Mouse (Mus musculus) left cerebral cortex, adult 2 months (tissue): Measurements from ENCODE around the gene Pcare. TPM values are rescaled to one million over a fixed set of nuclear protein-coding genes. Genes with fewer than 3 reads are reported as not detected.
A peak's percentile ranks its signal among the peaks of the same experiment; 100 is the strongest.

Experiments
- DNase-seq, 2 experiments: peaks; one replicate each; pipeline ENCODE4 v3.0.0; 2021 to 2022; ENCODE audit warnings: low spot score in 2 of 2, mixed read lengths in 1 of 2; ENCODE audit errors: extremely low spot score in 1 of 2
- H3K27ac ChIP-seq: fragments of 200-600 bp; 2 replicates; pipeline ENCODE4 v1.8.1; 2022
- H3K4me3 ChIP-seq: fragments of 200-600 bp; 2 replicates; pipeline ENCODE4 v1.8.1; 2022
- CTCF ChIP-seq: fragments of 200-600 bp; IDR thresholded peaks from 2 replicates; pipeline ENCODE4 v1.8.1; 2022; ENCODE audit warnings: antibody characterized with exemption, mild to moderate bottlenecking, moderate library complexity
- intact Hi-C: fragments of 180-260 bp; cut with DNase I; formaldehyde crosslinking; loops from one replicate; pipeline ENCODE4 v1.15.1; 2025
- total RNA-seq, 2 experiments: library from RNA; stranded (reverse); gene quantifications; 2 replicates each; pipeline ENCODE4 v1.2.3; 2021

Pcare gene
- total RNA-seq, 2 experiments from 2014 or later: 0.32 to 0.33 TPM

DNA sequence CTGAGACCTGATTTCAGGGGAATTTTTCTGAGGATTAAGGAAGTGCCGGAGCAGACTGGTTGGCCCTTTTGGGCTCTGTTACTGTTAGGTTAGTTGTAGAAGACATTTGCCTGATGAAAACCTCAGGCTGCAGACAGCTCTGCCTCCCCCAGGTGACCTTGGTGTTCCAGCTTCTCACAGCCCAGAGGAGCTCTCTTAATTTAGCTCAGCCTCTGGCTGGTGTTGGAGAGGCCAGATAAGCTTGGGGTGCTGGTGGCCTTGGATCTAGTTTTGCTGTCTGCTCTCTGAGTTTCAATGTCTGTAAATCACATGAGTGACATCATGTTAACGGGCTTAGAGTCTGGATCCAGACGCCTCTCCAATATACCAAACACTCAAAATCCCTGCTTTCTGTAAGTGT is 31.7 kb downstream of the Pcare start:
- no peak for DNase-seq
- Histone ChIP-seq H3K4me3 (no peak overlapping the region), H3K27ac (no peak overlapping the region)
- intact Hi-C loops: no loop called here
- TF ChIP-seq CTCF: no peak

DNA sequence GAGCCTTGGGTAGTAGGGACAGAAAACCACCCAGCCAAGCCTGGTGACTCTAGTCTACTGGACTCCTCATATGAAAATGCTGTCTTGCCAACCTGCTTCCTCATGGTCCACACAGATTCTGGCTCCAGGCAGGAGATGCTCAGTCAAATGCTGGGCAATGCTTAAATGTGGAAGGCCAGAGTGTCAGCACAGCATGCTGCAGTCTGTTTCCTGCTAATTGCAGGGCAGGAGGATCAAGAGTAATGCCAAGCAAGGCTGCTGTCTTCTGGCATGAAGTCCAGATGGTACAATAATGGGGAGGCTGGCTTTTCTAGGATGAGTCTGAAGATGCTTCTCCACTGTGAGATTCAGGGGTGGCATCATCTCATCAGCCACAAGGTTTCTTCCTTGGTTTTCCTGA is 32.3 kb downstream of the Pcare start:
- intact Hi-C loops: no loop called here
- TF ChIP-seq CTCF: no peak
- DNase-seq: no peak
- no peak overlapping the region for H3K4me3 ChIP-seq
- H3K27ac ChIP-seq: no peak overlapping the region

DNA sequence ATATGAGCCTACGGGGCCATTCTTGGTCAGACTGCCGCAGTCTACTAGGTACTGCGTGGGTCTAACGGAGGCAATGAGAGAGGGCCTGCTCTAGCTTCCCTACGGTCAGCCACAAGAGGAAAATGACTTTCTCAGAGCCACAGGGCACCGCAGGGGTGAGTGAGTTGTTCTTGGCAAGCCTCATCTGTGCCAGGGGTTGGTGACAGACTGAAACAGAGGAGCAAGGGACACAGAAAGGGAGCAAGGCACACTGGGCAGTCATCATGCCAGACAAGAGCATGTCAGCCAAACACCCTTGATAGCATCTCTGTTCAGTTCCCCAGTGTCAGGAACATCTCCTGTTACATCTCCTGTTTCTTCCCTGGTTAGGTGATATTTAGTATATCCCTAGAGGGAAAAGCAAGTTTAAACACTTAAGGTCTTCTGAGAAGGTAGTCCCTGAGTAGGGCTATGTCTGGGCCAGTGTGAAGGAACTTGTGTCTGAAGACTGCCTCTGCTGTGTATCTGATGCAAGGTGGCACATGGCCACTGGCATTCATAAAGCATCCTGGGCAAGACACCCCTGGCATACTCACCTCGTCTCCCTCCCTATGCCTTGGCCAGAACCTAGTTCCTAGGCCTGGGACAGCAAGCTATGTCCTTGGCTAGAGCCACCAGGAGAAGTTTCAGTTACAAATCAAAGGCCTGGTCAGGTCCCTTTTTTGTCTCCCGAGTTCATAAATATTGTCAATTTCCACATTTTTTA is 34.6 kb downstream of the Pcare start:
- DNase-seq: no peak
- Histone ChIP-seq H3K4me3 (no peak overlapping the region), H3K27ac (no peak overlapping the region)
- intact Hi-C loops: no loop called here
- no peak for TF ChIP-seq CTCF

DNA sequence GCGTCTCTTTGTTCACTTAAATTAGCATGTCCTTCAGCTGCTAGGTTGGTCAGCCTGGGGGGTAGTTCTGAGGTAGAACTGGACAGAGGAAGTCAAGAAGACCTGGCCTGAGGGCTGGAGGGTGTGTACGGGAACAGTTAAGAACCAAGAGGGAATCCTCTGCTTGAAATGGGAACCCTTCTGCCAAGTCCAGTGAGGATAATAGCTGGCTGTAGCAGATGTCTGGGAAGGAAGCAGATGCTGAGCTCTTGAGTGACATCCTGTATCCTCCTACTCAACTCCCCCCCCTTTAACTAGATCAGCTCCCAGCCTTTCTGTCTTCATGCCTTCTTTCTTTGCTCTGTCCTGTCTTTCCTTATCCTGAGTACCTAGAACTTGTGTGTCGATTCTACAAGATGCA is 37.7 kb downstream of the Pcare start:
- intact Hi-C loops: loop anchor here (2.0 kb wide), 1 partner anchor 22 kb away; no protein-coding TSS in a partner anchor
- no peak for TF ChIP-seq CTCF
- peak in 1 of 2 experiments; percentile 32 for DNase-seq
- Histone ChIP-seq H3K4me3 (no peak overlapping the region), H3K27ac (no peak overlapping the region)

DNA sequence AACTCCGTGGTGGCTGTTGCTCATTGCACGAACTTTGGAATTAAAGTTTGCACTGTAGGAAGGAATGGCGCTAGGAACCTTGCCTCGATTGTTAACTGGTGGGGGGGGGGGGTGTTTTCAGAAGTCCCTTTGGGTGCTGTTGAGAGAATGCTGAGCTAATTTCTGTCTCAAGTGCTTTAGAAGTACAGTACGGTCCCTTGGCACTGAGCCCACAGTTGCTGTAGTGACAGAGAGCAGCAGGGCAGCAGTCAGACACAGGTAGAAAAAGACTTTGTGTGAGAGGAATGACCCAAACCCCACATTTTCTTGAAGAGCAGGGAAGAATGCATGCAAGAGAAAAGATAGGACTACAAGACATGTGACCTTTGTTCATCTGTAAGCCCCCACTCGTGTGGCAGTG is 40.4 kb downstream of the Pcare start:
- intact Hi-C loops: no loop called here
- DNase-seq: no peak
- no peak for TF ChIP-seq CTCF
- no peak overlapping the region for H3K27ac ChIP-seq
- no peak overlapping the region for H3K4me3 ChIP-seq

DNA sequence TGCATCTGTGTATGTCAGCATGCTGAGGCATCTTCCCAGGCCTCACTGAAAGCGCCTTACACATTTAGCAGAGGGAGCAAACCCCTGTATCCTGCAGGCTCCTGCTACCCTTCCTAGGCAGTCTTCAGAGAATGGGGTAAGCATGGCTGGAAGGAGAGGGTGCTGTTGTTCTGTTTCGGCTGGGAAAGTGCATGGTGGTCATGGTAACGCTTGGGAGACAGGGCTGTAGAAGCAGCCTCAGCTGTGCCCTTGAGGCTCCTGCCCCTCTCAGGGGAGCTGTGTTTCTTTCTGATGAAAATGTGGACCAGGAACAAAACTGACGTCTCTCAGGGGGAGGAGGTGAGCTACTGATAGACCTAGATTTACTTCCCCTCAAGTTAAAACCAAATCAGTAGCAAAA is 45.0 kb downstream of the Pcare start:
- intact Hi-C loops: no loop called here
- Histone ChIP-seq H3K27ac (no peak overlapping the region), H3K4me3 (no peak overlapping the region)
- no peak for DNase-seq
- TF ChIP-seq CTCF: no peak

DNA sequence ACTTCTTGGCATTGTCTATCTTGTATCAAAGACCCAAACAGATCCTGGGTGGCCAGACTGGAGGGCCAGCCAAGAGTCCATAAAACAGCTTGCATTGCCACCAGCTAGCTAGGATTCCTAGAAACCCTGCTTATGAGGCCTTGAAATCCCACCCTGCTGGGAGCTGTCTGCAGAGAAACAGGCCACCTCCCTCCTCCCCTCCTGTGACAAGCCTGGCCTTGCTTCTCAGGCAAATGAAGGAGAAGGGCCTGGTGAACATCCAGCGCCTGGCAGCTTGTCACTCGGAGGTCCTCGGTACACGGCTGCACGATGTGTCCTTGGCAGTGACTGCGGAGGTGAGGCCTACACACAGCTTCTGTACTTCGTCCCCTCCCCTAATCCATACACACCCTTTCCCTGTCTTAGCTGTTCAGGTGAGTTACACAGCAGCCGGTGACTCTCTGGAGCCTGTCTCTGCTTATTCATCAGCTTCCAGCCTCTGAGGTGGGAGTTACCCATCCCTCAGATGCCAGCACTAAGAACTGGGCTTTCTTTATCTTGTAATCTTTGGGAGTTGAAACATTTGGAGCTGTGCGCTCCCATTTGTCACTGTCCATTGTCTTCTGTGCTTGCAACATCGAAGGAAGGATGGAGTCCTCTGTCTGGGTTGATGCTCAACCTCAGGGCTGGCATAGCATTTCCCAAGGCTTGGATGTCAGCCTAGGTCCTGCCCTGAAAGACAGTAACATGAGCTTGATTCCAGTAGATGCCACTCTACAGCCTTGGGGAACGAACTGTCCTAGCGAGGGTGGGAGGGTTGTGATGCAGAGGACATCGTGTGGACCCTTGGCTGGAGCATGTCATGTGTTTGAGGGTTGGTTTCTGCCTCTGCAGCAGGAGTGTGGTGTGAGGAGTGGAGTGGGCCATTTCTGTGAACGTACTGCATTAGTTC is 46.9 kb downstream of the Pcare start:
- TF ChIP-seq CTCF: no peak
- no peak for DNase-seq
- Histone ChIP-seq H3K27ac (no peak overlapping the region), H3K4me3 (no peak overlapping the region)
- intact Hi-C loops: no loop called here

DNA sequence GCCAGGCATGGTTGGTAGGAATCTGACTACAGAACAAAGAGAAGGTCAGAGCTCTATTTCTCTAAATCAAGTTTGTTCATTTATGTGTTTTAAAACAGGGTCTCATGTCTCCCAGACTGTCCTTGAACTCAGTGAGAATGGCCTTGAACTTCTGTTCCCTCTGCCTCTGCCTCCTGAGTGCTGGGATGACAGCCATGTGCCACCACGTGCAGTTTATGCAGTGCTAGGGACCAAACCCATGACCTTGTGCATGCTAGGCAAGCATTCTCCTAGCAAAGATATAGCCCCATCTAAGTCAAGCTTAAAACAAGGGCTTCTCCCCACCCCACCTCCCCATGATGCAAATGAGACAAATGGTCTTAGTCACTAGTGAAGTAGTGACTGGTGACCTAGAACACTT is 47.6 kb downstream of the Pcare start:
- H3K27ac ChIP-seq: no peak overlapping the region
- intact Hi-C loops: no loop called here
- no peak overlapping the region for H3K4me3 ChIP-seq
- no peak for DNase-seq
- TF ChIP-seq CTCF: no peak

DNA sequence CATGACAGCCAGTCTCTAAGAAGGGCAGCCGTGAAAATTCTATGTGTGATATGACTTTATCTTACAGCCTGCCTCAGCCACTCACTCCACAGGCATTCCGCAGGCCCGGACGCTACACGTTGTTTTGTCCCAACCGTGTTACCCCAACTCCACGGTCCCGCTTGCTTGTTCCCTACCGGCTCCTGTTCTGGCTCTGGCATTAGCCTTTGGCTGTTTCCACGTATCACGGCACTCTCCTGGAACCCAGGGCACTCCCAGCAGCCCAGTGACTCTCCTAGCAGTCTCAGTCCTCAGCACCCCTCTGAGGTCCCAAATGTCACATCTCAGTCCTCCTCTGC is 54.1 kb downstream of the Pcare start:
- no peak for DNase-seq
- TF ChIP-seq CTCF: no peak
- no peak overlapping the region for H3K27ac ChIP-seq
- no peak overlapping the region for H3K4me3 ChIP-seq
- intact Hi-C loops: no loop called here

DNA sequence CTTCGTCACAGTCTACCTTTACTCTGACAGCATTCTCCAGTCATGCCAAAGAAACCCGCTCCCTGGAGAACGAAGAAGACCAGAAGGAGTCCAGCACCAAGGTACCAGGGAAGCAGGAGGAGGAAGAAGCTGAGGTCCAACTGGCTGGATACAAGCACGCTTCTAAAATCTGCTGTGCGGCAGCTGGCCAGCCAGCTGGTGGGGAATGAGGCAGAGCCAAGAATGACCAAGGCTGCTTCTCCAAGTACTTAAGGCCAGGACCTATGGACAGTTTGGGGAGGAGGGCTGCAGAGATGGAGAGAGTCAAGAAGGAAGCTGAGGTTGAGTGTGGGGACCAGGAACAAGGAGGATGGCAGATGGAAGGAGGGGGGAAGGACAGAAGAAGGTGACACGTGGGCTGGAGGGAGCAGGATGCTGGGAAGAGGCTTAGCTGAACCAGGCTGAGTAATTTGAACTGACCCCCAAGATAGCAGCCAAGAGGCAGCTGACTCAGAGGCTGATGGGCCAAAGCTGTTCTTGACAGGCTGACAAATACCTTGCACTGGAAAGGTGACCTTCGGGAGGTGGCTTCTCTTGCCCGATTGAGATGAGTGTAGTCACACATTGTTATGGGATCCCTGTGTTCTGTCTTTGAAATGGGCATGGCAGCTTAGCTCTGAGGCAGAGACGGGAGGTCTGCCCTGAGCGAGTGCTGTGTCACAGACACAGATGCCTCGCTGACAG is 54.6 kb downstream of the Pcare start:
- intact Hi-C loops: no loop called here
- H3K4me3 ChIP-seq: no peak overlapping the region
- no peak for TF ChIP-seq CTCF
- DNase-seq: no peak
- no peak overlapping the region for H3K27ac ChIP-seq

DNA sequence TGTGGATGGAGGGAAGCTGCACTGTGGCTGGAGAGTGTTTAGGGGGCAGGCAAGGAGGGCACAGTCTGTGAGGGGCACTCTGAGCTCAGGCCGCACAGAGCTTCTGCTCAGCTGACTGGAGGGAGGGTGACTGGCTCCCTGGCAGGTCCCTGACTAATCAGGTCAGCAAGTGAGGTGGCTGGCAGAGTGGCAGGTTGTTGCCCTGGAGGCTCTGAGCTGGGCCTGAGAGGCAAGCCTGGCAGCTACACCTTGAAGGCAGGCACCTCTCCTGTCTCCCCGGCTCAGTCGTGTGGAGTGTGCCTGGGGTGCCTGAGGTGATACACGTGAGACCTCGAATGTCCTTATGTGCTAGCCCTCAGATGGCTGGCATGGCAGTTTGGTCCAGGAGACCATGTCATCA is 56.3 kb downstream of the Pcare start:
- Histone ChIP-seq H3K4me3 (no peak overlapping the region), H3K27ac (no peak overlapping the region)
- DNase-seq: no peak
- no peak for TF ChIP-seq CTCF
- intact Hi-C loops: no loop called here
